Mouse (Mus musculus) brain, embryonic 14.5 days (tissue): ENCODE measurements around the gene Atrnl1. TPM values are rescaled to one million over a fixed set of nuclear protein-coding genes. Genes with fewer than 3 reads are reported as not detected.
"Not testable (repeated sequence)": the region's sequence is repeated elsewhere in the genome, so short reads cannot be mapped to it uniquely, and the experiment has no call there.

Source experiments
- DNase-seq: peaks from one replicate; pipeline ENCODE4 v3.0.0-alpha.2; 2011; ENCODE audit warnings: low read depth
- CTCF ChIP-seq: fragments of 200-500 bp; IDR thresholded peaks from 2 replicates; pipeline ENCODE4 v1.5.1; 2012; ENCODE audit warnings: inconsistent platforms, mild to moderate bottlenecking, moderate library complexity, borderline replicate concordance; ENCODE audit not compliant: insufficient read depth, insufficient read length; ENCODE audit errors: extremely low read depth
- POLR2A ChIP-seq: fragments of 200-500 bp; IDR thresholded peaks from 2 replicates; pipeline ENCODE4 v1.6.1; 2012; ENCODE audit warnings: mild to moderate bottlenecking, inconsistent platforms, borderline replicate concordance; ENCODE audit not compliant: poor library complexity, insufficient read depth, insufficient read length, severe bottlenecking; ENCODE audit errors: extremely low read depth
- polyA plus RNA-seq: library from polyadenylated mRNA; depleted of rRNA; stranded (reverse); fragments of >200 nt; gene quantifications from 2 replicates; pipeline ENCODE4 v1.2.3, GENCODE M21; 2012

Atrnl1 gene
- polyA plus RNA-seq, 1 experiment, result 31.4 TPM

- DNase-seq, result no peak
- no peak for TF ChIP-seq CTCF
- TF ChIP-seq POLR2A, result no peak
These were observed 364.4 kb downstream of the Atrnl1 start for GRCm38 (mm10) chr19:57975201-57975600.

GRCm38 (mm10) chr19:57985918-57986900, 375.4 kb downstream of the Atrnl1 start:
- no peak for TF ChIP-seq CTCF
- no peak for TF ChIP-seq POLR2A
- peak; percentile 83 for DNase-seq

GRCm38 (mm10) chr19:57987696-57988393, 377.0 kb downstream of the Atrnl1 start:
- TF ChIP-seq CTCF, result no peak
- no peak for TF ChIP-seq POLR2A
- peak; percentile 92 for DNase-seq

GRCm38 (mm10) chr19:57988559-57989093, 377.8 kb downstream of the Atrnl1 start:
- DNase-seq, result peak; percentile 27
- TF ChIP-seq CTCF, result no peak
- TF ChIP-seq POLR2A, result no peak

- no peak for TF ChIP-seq POLR2A
- TF ChIP-seq CTCF, result no peak
- peak; percentile 66 for DNase-seq
These were observed 380.4 kb downstream of the Atrnl1 start for GRCm38 (mm10) chr19:57991099-57991760.

- not testable (repeated sequence) for DNase-seq
These were observed 383.5 kb downstream of the Atrnl1 start for GRCm38 (mm10) chr19:57994174-57994833.

- DNase-seq, result no peak
- no peak for TF ChIP-seq CTCF
- TF ChIP-seq POLR2A, result no peak
These were observed 384.2 kb downstream of the Atrnl1 start for GRCm38 (mm10) chr19:57995015-57995414.

GRCm38 (mm10) chr19:57997961-57998360, 387.1 kb downstream of the Atrnl1 start:
- TF ChIP-seq CTCF, result peak; percentile 69
- no peak for TF ChIP-seq POLR2A

GRCm38 (mm10) chr19:58011636-58012035, 400.8 kb downstream of the Atrnl1 start:
- TF ChIP-seq POLR2A (no peak), CTCF (no peak)
- no peak for DNase-seq

More at GRCm38 (mm10) chr19:57997961-57998360, 387.1 kb downstream of the Atrnl1 start:
- peak; percentile 67 for DNase-seq

- TF ChIP-seq CTCF (no peak), POLR2A (no peak)
- no peak for DNase-seq
These were observed 404.9 kb downstream of the Atrnl1 start for GRCm38 (mm10) chr19:58015741-58016140.

- DNase-seq, result no peak
- no peak for TF ChIP-seq CTCF
- no peak for TF ChIP-seq POLR2A
These were observed 406.0 kb downstream of the Atrnl1 start for GRCm38 (mm10) chr19:58016561-58017453.
